Mouse (Mus musculus) gastrocnemius, postnatal 25 days (tissue): ENCODE measurements around the gene Pdcd6ip. TPM values are rescaled to one million over a fixed set of nuclear protein-coding genes. Genes with fewer than 3 reads are reported as not detected.

ENCODE experiments used
- DNase-seq: peaks from one replicate; pipeline ENCODE4 v3.0.0; 2022
- total RNA-seq, 2 experiments: library from RNA; stranded (reverse); gene quantifications; 1 replicate in 1 of 2; 2 replicates in 1 of 2; pipeline ENCODE4 v1.2.3; 2021

Gene Pdcd6ip
- total RNA-seq, 2 experiments from 2014 or later, result 36.4 to 37.0 TPM

DNA sequence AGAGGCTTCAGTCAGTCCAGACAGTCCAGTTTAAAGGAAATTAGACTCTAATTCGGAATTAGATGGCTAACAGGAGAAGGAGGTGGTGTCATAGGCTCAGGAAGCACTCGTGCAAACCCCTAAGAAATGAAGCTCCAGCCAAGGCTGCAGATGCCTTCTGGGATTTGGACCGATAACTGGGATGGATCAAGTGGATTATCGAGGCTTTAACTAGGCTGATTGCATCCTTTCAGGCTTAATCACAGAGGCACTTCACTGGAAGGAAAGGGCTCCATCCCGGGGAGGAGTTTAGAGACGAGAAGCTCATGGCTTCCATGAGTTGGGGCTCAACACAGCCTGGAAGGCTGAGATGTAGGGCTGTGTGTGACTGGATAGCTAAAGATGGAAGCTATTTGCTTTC lies 84.0 kb downstream of the Pdcd6ip start:
- no peak for DNase-seq

DNA sequence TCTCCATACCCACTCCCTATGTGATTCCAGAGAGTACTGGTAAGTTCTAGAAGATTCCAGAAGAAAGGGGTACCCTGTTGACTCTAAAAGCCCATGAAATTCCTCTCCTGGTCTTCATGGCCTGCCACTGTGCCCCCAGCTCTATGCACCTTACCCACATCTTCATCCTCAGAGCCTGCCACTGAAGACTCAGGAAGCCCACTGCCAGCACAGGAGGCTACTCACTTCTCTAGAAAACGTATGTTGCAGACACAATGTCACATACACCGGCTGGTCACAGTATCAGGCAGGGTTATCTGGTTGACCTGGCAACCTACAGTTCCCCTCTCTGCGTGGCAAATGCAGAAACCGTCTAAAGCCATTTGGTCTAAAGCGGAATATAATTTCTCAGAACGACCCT lies 91.0 kb downstream of the Pdcd6ip start:
- no peak for DNase-seq

DNA sequence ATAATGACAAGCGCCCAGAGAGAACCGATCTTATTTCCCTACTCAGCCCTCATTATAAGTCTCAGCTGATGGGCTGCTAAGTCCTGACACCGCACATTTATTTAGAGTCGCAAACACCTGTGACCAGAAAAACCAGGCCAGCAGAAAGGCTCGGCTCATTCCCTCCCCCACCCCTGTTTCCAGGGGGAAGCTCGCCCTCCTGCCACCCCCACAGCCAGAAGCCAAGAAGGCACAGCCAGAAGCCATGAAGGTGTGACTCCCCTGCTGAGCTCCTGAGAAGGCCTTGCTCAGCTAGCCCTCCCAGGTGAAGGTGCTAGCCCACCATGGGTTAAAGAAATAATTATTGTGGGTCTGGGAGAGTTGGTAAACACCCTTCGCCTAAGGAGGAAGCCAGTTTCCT lies 97.3 kb downstream of the Pdcd6ip start:
- DNase-seq, result no peak

DNA sequence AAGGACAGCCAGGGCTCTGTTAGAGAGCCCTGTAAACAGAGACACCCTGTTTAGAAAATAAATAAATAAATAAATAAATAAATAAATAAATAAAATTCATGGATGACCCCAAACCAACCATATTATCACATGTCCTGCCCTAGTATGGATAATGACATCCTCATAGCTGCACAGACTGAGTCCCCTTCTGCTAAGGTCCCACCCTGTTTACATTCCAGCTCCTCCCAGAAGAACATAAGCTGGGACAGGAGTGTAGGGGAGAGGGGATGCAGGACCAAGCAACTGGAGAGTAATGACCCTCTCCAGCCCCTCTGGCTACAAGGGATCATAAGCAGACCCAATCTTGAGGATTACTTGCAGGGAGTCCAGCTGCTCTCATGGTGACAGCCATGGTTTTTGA lies 105.9 kb downstream of the Pdcd6ip start:
- no peak for DNase-seq

Other genes starting within 250 kb of the Pdcd6ip start
- gene Clasp2, start 33.2 kb upstream of the Pdcd6ip start, total RNA-seq, result 10 to 100 TPM; 43.7 to 44.1 TPM
- gene Ubp1, start 222.7 kb upstream of the Pdcd6ip start, total RNA-seq, result 10 to 100 TPM; 14.6 to 14.8 TPM